Mouse (Mus musculus) megakaryocyte, adult 5-6 weeks (primary cell): ENCODE data around the gene Nos1. TPM values are rescaled to one million over a fixed set of nuclear protein-coding genes. Genes with fewer than 3 reads are reported as not detected.

ENCODE experiments used
- ATAC-seq: 2 replicates; pipeline ENCODE4 v1.8.0; 2016; ENCODE audit warnings: mild to moderate bottlenecking, inconsistent platforms; ENCODE audit not compliant: poor library complexity, severe bottlenecking
- total RNA-seq, 2 experiments: library from RNA; stranded (forward) in 1 of 2; stranded (reverse) in 1 of 2; fragments of 153-499, 151-499 nt in 1 of 2; fragments of 221-1000, 200-1000 nt in 1 of 2; gene quantifications; 2 replicates each; pipeline versions ENCODE4 v1.2.3 to v1.2.4; 2015 to 2017

The Nos1 gene
- total RNA-seq, 2 experiments from 2014 or later, result not detected

- no peak for ATAC-seq
Measured at GRCm38 (mm10) chr5:117949393-117949792, 168.6 kb downstream of the Nos1 start.

GRCm38 (mm10) chr5:117953893-117954292 is 173.1 kb downstream of the Nos1 start:
- peak; percentile 24; the same call in 1 of the 2 replicates for ATAC-seq

GRCm38 (mm10) chr5:117954429-117954828 is 173.6 kb downstream of the Nos1 start:
- ATAC-seq, result no peak

- ATAC-seq, result peak; percentile 56
Measured at GRCm38 (mm10) chr5:117955675-117956420, 175.0 kb downstream of the Nos1 start.

- no peak for ATAC-seq
Measured at GRCm38 (mm10) chr5:117964750-117965149, 183.9 kb downstream of the Nos1 start.

- no peak for ATAC-seq
Measured at GRCm38 (mm10) chr5:117966956-117967355, 186.1 kb downstream of the Nos1 start.

- no peak for ATAC-seq
Measured at GRCm38 (mm10) chr5:117967659-117968069, 186.8 kb downstream of the Nos1 start.

- ATAC-seq, result no peak
Measured at GRCm38 (mm10) chr5:117969681-117970427, 189.0 kb downstream of the Nos1 start.

- ATAC-seq, result no peak
Measured at GRCm38 (mm10) chr5:117976263-117976656, 195.4 kb downstream of the Nos1 start.

GRCm38 (mm10) chr5:117976657-117977500 is 196.0 kb downstream of the Nos1 start, which contains the start of gene Fbxo21:
Gene Fbxo21 (plus strand): TSS chr5:117976730.
- ATAC-seq, result peak; percentile 92

- peak; percentile 48 for ATAC-seq
Measured at GRCm38 (mm10) chr5:117977501-117978158, 196.8 kb downstream of the Nos1 start.

GRCm38 (mm10) chr5:117978159-117978697 is 197.4 kb downstream of the Nos1 start:
- ATAC-seq, result peak; percentile 36

- ATAC-seq, result no peak
Measured at GRCm38 (mm10) chr5:117979082-117979481, 198.2 kb downstream of the Nos1 start.

GRCm38 (mm10) chr5:117980921-117981320 is 200.1 kb downstream of the Nos1 start:
- no peak for ATAC-seq

- no peak for ATAC-seq
Measured at GRCm38 (mm10) chr5:117981943-117982342, 201.1 kb downstream of the Nos1 start.

GRCm38 (mm10) chr5:117986327-117986726 is 205.5 kb downstream of the Nos1 start:
- no peak for ATAC-seq

- ATAC-seq, result no peak
Measured at GRCm38 (mm10) chr5:117987891-117988290, 207.1 kb downstream of the Nos1 start.

GRCm38 (mm10) chr5:117988367-117988766 is 207.5 kb downstream of the Nos1 start:
- no peak for ATAC-seq

- no peak for ATAC-seq
Measured at GRCm38 (mm10) chr5:117989773-117990172, 208.9 kb downstream of the Nos1 start.

GRCm38 (mm10) chr5:117990957-117991356 is 210.1 kb downstream of the Nos1 start:
- no peak for ATAC-seq
